Comparison of ENCODE assay signal across 32 mouse cellular contexts in genomic region chr5:132270896-132271295, GRCm38 (mm10).
"Had no signal": no experiment of that assay in that cellular context is flagged by ENCODE, and none has a peak within 500 bp of the region (broad histone marks: within the 10 kb centered on the region; RNA-seq: fewer than 3 reads in every experiment).

No protein-coding gene starts in this region.

- H3K27me3 ChIP-seq: limb, embryonic 12.5 days; limb, embryonic 13.5 days; limb, embryonic 15.5 days; liver, embryonic 12.5 days; liver, embryonic 13.5 days; liver, embryonic 15.5 days; lung, embryonic 15.5 days; megakaryocyte, embryonic 14.5 days; midbrain, embryonic 15.5 days had no signal

- DNase-seq: left cerebral cortex, postnatal 4 days; liver; liver, embryonic 13.5 days; liver, postnatal 0 days; lung, adult 18-20 months; lung, adult 2 months; lung, embryonic 14.5 days; lung, postnatal 10 days; lung, postnatal 14 days; lung, postnatal 36 days; lung, postnatal 4 days; midbrain, embryonic 14.5 days had no signal

- ATAC-seq: liver, embryonic 12.5 days; liver, postnatal 0 days; lung, postnatal 0 days; midbrain, embryonic 13.5 days; midbrain, embryonic 15.5 days; midbrain, embryonic 16.5 days had no signal

- H3K4me2 ChIP-seq: limb, embryonic 12.5 days; limb, embryonic 13.5 days; limb, embryonic 15.5 days; liver, embryonic 11.5 days; liver, embryonic 12.5 days; liver, embryonic 13.5 days; liver, embryonic 15.5 days; lung, embryonic 14.5 days; lung, embryonic 15.5 days; midbrain, embryonic 11.5 days; midbrain, embryonic 12.5 days; midbrain, embryonic 13.5 days; midbrain, embryonic 15.5 days had no signal

- H3K4me1 ChIP-seq: liver, embryonic 15.5 days; megakaryocyte, embryonic 14.5 days had no signal

- H3K4me3 ChIP-seq: left cerebral cortex, adult 2 months; limb, embryonic 10.5 days; limb, embryonic 12.5 days; limb, embryonic 13.5 days; limb, embryonic 15.5 days; liver, embryonic 12.5 days; liver, embryonic 13.5 days; liver, embryonic 15.5 days; lung, embryonic 15.5 days; megakaryocyte, embryonic 14.5 days; midbrain, embryonic 10.5 days; midbrain, embryonic 12.5 days; midbrain, embryonic 13.5 days; midbrain, embryonic 15.5 days; myocyte had no signal

- H3K9me3 ChIP-seq: limb, embryonic 10.5 days; limb, embryonic 12.5 days; limb, embryonic 13.5 days; limb, embryonic 15.5 days; liver, embryonic 12.5 days; liver, embryonic 13.5 days; liver, embryonic 15.5 days; lung, embryonic 15.5 days; megakaryocyte, embryonic 14.5 days; midbrain, embryonic 10.5 days; midbrain, embryonic 12.5 days; midbrain, embryonic 13.5 days; midbrain, embryonic 15.5 days had no signal

- H3K36me3 ChIP-seq: limb, embryonic 10.5 days; limb, embryonic 12.5 days; limb, embryonic 13.5 days; limb, embryonic 15.5 days; liver, embryonic 12.5 days; liver, embryonic 13.5 days; liver, embryonic 15.5 days; lung, embryonic 15.5 days; midbrain, embryonic 10.5 days; midbrain, embryonic 12.5 days; midbrain, embryonic 13.5 days; midbrain, embryonic 15.5 days had no signal

- H3K9ac ChIP-seq: limb, embryonic 12.5 days; limb, embryonic 13.5 days; limb, embryonic 15.5 days; liver, embryonic 12.5 days; liver, embryonic 13.5 days; liver, embryonic 14.5 days; liver, embryonic 15.5 days; liver, postnatal 0 days; lung, embryonic 14.5 days; lung, embryonic 15.5 days; midbrain, embryonic 12.5 days; midbrain, embryonic 13.5 days; midbrain, embryonic 15.5 days had no signal

- H3K27ac ChIP-seq: left cerebral cortex, adult 2 months; limb, embryonic 10.5 days; limb, embryonic 12.5 days; limb, embryonic 13.5 days; limb, embryonic 15.5 days; liver, embryonic 12.5 days; liver, embryonic 13.5 days; liver, embryonic 14.5 days; liver, embryonic 15.5 days; lung, embryonic 15.5 days; macrophage; midbrain, embryonic 10.5 days; midbrain, embryonic 12.5 days; midbrain, embryonic 13.5 days; midbrain, embryonic 15.5 days had no signal
